Mouse (Mus musculus) liver, postnatal 0 days (tissue): ENCODE measurements around the gene Cacna1f. TPM values are rescaled to one million over a fixed set of nuclear protein-coding genes. Genes with fewer than 3 reads are reported as not detected.
A peak's percentile ranks its signal among the peaks of the same experiment; 100 is the strongest.

ENCODE experiments used
- ATAC-seq: fragments of 200-750 bp; cut with Nextera tagmentation; 2 replicates; pipeline ENCODE4 v1.8.0; 2017; ENCODE audit warnings: mild to moderate bottlenecking, moderate library complexity
- DNase-seq: peaks from one replicate; pipeline ENCODE4 v3.0.0-alpha.2; 2016
- H3K27ac ChIP-seq: fragments of 300-500 bp; sonication (generic); 2 replicates; pipeline ENCODE4 v1.5.1; 2014; ENCODE audit warnings: antibody characterized with exemption, moderate library complexity, mild to moderate bottlenecking, low read depth
- H3K27me3 ChIP-seq: fragments of 300-500 bp; sonication (generic); 2 replicates; pipeline ENCODE4 v1.6.1; 2014; ENCODE audit warnings: low read length, control low read depth, mixed read lengths; ENCODE audit not compliant: insufficient read depth
- H3K36me3 ChIP-seq: fragments of 300-500 bp; sonication (generic); replicated peaks from 2 replicates; pipeline ENCODE4 v1.6.1; 2014; ENCODE audit warnings: mild to moderate bottlenecking, control low read depth, low read length, moderate library complexity, mixed read lengths; ENCODE audit not compliant: insufficient read depth
- H3K4me1 ChIP-seq: fragments of 300-500 bp; sonication (generic); 2 replicates; pipeline ENCODE4 v1.6.1; 2014; ENCODE audit warnings: antibody characterized with exemption, mild to moderate bottlenecking, control low read depth; ENCODE audit not compliant: insufficient read depth
- H3K4me2 ChIP-seq: fragments of 300-500 bp; sonication (generic); 2 replicates; pipeline ENCODE4 v1.6.1; 2014; ENCODE audit warnings: low read depth, mild to moderate bottlenecking, low read length, moderate library complexity, mixed read lengths
- H3K4me3 ChIP-seq: fragments of 300-500 bp; sonication (generic); 2 replicates; pipeline ENCODE4 v1.5.1; 2014; ENCODE audit warnings: low read depth, low read length
- H3K9ac ChIP-seq: fragments of 300-500 bp; sonication (generic); replicated peaks from 2 replicates; pipeline ENCODE4 v1.6.1; 2014; ENCODE audit warnings: mild to moderate bottlenecking, moderate library complexity
- H3K9me3 ChIP-seq: fragments of 300-500 bp; sonication (generic); 2 replicates; pipeline ENCODE4 v1.6.1; 2016; ENCODE audit warnings: mild to moderate bottlenecking, control low read depth, low read length, mixed read lengths
- CTCF ChIP-seq: sonication (generic); IDR thresholded peaks from 2 replicates; pipeline ENCODE4 v1.5.1; 2016; ENCODE audit warnings: antibody characterized with exemption, low read depth
- EP300 ChIP-seq: IDR thresholded peaks from 2 replicates; pipeline ENCODE4 v1.6.1; 2016; ENCODE audit warnings: antibody characterized with exemption, low read depth, mild to moderate bottlenecking
- WGBS: fragments of 180-500 bp; shearing (Covaris S2); extraction: QIAGEN DNeasy Blood & Tissue Kit; methylation state at CpG from one replicate; pipeline ENCODE4 v1.1.7; 2014; ENCODE audit not compliant: insufficient replicate concordance; 5-methylcytosine and 5-hydroxymethylcytosine counted together
- polyA plus RNA-seq: library from polyadenylated mRNA; unstranded; fragments of >200 nt; fragmentation: Nextera tagmentation; extraction: Ambion mirVana; gene quantifications from 2 replicates; pipeline ENCODE4 v1.2.1, GENCODE M21; 2015

The Cacna1f gene
- polyA plus RNA-seq, 1 experiment from 2014 or later, result 0.07 TPM

- no peak for ATAC-seq
- 22% methylated on average over 13 of the region's 13 CpGs for WGBS
- H3K4me1 ChIP-seq, result no peaks in the 10 kb centered on the region
Observed at GRCm38 (mm10) chrX:7639536-7640325, 32.8 kb downstream of the Cacna1f start.

DNA sequence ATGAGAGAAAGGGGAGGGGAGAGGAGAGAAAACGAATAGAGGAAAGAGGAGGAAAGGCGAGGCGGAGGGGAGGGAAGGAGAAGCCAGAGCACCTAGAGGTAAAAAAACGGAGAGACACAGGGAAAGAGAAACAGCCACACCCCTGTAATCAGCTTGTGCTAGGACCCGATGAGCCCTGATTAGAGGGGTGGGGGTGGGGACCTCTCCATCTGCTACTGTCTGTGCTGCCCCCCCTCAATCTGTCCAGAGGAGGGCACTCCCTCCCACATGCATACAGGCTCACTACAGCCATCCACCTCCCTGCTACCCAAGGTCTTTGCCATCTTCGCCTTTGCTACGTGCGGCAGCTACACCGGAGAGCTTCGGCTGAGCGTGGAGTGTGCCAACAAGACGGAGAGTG, 33.9 kb downstream of the Cacna1f start:
- no peak overlapping the region for H3K4me2 ChIP-seq
- H3K9me3 ChIP-seq, result no peaks in the 10 kb centered on the region
- TF ChIP-seq EP300 (no peak), CTCF (no peak)
- DNase-seq (no peak), ATAC-seq (no peak)
- no peak overlapping the region for H3K9ac ChIP-seq
- no peak overlapping the region for H3K27ac ChIP-seq
- WGBS, result 42% methylated on average over 12 of the region's 12 CpGs
- no peak overlapping the region for H3K4me3 ChIP-seq
- no peaks in the 10 kb centered on the region for H3K36me3 ChIP-seq
- H3K4me1 ChIP-seq, result no peaks in the 10 kb centered on the region
- peaks cover 16% of the 10 kb centered on the region for H3K27me3 ChIP-seq

More at GRCm38 (mm10) chrX:7639536-7640325, 32.8 kb downstream of the Cacna1f start:
- H3K27me3 ChIP-seq, result peaks cover 16% of the 10 kb centered on the region
- no peaks in the 10 kb centered on the region for H3K36me3 ChIP-seq
- no peak overlapping the region for H3K27ac ChIP-seq
- H3K4me2 ChIP-seq, result no peak overlapping the region
- H3K9ac ChIP-seq, result no peak overlapping the region
- H3K4me3 ChIP-seq, result no peak overlapping the region
- no peak for DNase-seq
- TF ChIP-seq EP300, result no peak
- TF ChIP-seq CTCF, result no peak
- no peaks in the 10 kb centered on the region for H3K9me3 ChIP-seq

DNA sequence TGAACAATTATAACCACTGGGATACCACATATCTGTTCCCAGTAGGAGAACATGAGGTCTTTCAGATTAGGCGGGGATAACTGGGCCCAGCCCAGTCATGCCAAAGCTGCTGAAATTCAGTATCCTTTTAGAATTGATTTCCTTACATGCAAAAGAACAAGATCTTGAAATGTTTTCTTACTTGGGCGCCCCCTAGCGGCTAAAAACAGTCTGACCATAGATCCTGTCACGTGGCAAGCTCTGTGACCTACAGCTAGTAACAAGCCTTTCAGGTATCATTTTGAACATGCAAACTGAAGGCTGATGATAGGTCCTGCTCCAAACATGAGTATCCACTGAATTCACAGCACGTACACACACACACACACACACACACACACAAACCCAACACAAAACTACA, 38.5 kb downstream of the Cacna1f start:
- peak; percentile 72 for TF ChIP-seq CTCF
- TF ChIP-seq EP300, result no peak
- Histone ChIP-seq H3K9me3 (no peaks in the 10 kb centered on the region), H3K27ac (no peak overlapping the region), H3K36me3 (no peaks in the 10 kb centered on the region), H3K27me3 (0 out of 2 replicates have a peak, but pooled peaks cover 2% of the 10 kb centered on the region), H3K9ac (no peak overlapping the region), H3K4me3 (no peak overlapping the region), H3K4me1 (peaks cover 6% of the 10 kb centered on the region), H3K4me2 (no peak overlapping the region)
- DNase-seq (peak; percentile 79), ATAC-seq (no peak)
- WGBS, result 10% methylated on average over 5 of the region's 5 CpGs

GRCm38 (mm10) chrX:7648671-7649304, 41.9 kb downstream of the Cacna1f start:
- H3K9ac ChIP-seq, result peak overlapping the region; percentile 65

GRCm38 (mm10) chrX:7657221-7657639, 50.3 kb downstream of the Cacna1f start, which contains the start of gene Prickle3:
TSS of gene Prickle3 (plus strand) at chrX:7657260.
- H3K27ac ChIP-seq, result peak within 1 kb of the TSS; percentile 67; the same call in 1 of the 2 replicates
- WGBS, result 19% methylated on average over 26 of the region's 26 CpGs
- ATAC-seq, result peak; percentile 90

More at GRCm38 (mm10) chrX:7648671-7649304, 41.9 kb downstream of the Cacna1f start:
- 0 out of 2 replicates have a peak, but pooled peaks cover 1% of the 10 kb centered on the region for H3K27me3 ChIP-seq
- WGBS, result 19% methylated on average over 25 of the region's 25 CpGs
- peak overlapping the region; percentile 49 for H3K4me3 ChIP-seq
- peaks cover 6% of the 10 kb centered on the region for H3K4me1 ChIP-seq
- peak; percentile 50 for TF ChIP-seq CTCF
- TF ChIP-seq EP300, result peak; percentile 68
- H3K9me3 ChIP-seq, result no peaks in the 10 kb centered on the region
- H3K36me3 ChIP-seq, result no peaks in the 10 kb centered on the region
- DNase-seq (peak; percentile 85), ATAC-seq (peak; percentile 95)
- H3K27ac ChIP-seq, result peak overlapping the region; percentile 94
- peak overlapping the region; percentile 75 for H3K4me2 ChIP-seq

More at GRCm38 (mm10) chrX:7657221-7657639, 50.3 kb downstream of the Cacna1f start, which contains the start of gene Prickle3:
- Histone ChIP-seq H3K4me1 (no peaks in the 10 kb centered on the region), H3K4me3 (peak within 1 kb of the TSS; percentile 55), H3K9ac (peak within 1 kb of the TSS; percentile 54; the same call in 1 of the 2 replicates), H3K9me3 (no peaks in the 10 kb centered on the region), H3K36me3 (no peaks in the 10 kb centered on the region), H3K4me2 (peak within 1 kb of the TSS; percentile 70), H3K27me3 (no peaks in the 10 kb centered on the region)
- DNase-seq, result peak; percentile 63
- no peak for TF ChIP-seq EP300
- TF ChIP-seq CTCF, result no peak
